Mouse (Mus musculus) embryo, embryonic 11.5 days (tissue): Measurements from ENCODE around the gene Picalm.
"Not testable (repeated sequence)": the region's sequence is repeated elsewhere in the genome, so short reads cannot be mapped to it uniquely, and the experiment has no call there.

Experiments used
- DNase-seq: peaks from one replicate; pipeline ENCODE4 v3.0.0-alpha.2; 2012; ENCODE audit warnings: low read depth, low spot score

Gene Picalm

GRCm38 (mm10) chr7:90210947-90211346, 80.9 kb downstream of the Picalm start:
- no peak for DNase-seq

DNA sequence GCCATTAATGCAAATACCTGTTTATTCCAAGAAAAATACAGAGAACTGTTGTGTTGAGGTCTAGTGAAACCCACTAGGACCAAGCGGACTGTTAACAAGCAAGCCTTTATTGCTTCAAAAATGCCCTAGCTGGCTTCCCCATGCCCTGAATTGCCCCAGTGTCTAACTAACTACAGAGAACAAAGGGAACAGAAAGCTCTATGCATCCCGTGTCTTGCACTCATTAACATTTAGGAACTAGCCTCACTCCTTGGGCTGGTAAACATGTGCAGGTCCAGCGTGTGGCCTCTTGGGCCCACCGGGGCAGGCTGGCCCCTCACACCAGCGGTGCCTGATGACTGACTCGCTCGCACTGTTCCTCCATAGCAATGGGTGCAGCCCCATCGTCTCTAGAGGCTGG, 86.5 kb downstream of the Picalm start:
- no peak for DNase-seq

GRCm38 (mm10) chr7:90218122-90218521, 88.1 kb downstream of the Picalm start:
- no peak for DNase-seq

- no peak for DNase-seq
Observed at GRCm38 (mm10) chr7:90221487-90221886, 91.5 kb downstream of the Picalm start.

DNA sequence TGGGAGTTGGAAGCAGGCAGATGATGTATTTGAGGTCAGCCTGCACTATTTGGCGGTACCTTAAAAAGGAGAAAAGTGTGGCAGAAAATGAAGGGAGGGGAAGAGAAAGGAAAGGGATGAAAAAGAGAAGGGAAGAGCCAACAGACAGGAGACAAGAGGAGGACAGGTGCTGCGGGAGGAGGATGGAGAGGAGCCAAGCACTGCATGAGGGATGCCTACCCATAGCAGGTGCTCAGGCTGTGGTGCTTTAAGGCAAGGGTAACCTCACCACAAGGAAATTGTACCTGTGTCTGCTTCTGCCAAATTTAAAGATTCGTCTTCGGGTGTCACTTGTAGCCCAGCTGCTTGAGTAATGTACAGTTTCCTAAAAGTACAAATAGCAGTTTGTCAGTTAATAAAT, 98.1 kb downstream of the Picalm start:
- DNase-seq = no peak

DNA sequence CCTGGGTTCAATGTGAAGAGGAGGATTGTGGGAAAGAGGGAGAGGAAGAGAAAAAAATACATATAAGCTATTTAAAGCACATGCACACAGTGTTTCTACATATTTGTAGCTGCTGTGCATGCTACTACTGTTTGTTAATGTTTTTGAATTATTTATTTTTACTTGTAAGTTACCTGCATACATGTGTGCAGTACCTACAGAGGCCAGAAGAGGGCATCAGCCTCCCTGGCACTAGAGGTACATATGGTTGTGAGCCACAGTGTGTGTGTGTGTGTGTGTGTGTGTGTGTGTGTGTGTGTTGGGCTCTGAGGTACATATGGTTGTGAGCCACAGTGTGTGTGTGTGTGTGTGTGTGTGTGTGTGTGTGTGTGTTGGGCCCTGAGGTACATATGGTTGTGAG, 98.9 kb downstream of the Picalm start:
- not testable (repeated sequence) for DNase-seq

- no peak for DNase-seq
Observed at GRCm38 (mm10) chr7:90231431-90231830, 101.4 kb downstream of the Picalm start.

GRCm38 (mm10) chr7:90233921-90234320, 103.9 kb downstream of the Picalm start:
- DNase-seq = no peak

- DNase-seq = no peak
Observed at GRCm38 (mm10) chr7:90236289-90236905, 106.4 kb downstream of the Picalm start.

DNA sequence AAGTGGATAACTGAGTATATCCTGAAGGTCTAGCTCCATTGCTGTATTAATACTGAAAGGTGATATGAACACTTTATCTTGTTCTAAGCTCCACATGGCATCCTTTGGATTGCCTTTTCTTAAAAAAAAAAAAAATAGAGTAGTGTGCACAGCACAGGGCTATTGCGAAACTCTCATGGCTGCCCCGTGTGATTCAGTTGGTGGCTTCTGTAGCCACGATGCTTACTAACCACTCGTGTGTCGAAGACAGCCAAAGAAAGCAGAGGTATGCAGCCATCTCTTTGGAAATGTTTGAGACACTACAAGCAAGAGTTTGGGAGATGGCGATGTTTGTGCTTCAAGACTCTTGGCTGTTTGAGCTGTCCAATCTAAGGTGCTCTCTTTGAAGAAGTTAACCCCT, 113.1 kb downstream of the Picalm start:
- DNase-seq = no peak

DNA sequence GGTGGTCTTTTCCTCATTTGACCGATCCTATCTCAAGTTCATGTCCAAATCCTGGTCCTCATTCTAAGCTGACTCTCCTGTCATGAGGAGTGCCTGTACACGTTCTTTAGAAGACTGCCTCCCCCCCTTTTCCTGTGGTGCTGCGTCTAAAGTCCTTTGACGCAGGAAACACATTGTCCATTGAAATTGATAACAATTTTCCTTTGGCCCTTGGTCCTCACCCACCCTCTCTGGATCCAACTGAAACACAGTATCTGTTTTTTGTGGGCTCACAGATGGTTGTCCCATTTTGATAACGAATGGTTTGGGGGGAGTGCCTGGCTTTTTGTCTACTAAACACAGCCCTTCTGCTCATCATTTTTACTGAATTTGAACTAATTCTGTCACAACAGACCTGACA, 113.6 kb downstream of the Picalm start:
- no peak for DNase-seq

GRCm38 (mm10) chr7:90252946-90253345, 122.9 kb downstream of the Picalm start:
- no peak for DNase-seq

DNA sequence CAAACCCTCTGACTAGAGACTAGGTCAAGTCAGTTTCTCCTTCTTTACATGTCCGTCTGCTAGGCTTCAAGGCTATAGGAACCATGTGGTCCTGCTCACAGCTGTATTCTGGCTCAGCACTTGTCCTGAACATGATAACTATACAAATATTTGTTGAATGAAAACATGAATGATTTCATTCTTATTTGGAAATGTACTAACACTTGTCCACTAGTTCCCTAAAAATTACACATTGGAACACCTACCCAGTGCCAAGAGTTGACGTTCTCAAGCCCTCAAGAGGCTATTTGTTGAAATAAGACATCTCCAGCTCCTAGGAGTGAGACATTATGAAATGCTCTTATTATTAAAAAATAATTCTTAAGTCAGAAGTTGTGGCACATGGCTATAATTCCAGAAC, 128.7 kb downstream of the Picalm start:
- DNase-seq = no peak

DNA sequence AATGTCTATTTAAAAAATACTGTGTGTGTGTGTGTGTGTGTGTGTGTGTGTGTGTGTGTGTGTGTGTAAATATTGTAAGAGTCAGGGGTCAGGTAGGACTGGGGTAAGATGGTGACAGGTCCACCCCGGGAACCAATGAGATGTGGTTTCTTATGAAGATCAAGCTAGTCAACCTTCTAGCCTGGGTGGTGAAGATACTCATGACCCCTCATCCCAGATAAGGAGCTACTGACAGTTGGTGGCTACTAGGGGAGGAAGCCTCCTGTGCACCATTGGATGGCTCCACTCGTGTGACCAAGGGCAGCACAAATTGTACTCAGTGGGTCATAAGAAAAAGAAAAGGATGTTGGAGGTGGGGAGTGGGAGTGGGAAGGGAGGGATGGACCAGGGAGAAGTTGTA, 129.9 kb downstream of the Picalm start:
- no peak for DNase-seq

DNA sequence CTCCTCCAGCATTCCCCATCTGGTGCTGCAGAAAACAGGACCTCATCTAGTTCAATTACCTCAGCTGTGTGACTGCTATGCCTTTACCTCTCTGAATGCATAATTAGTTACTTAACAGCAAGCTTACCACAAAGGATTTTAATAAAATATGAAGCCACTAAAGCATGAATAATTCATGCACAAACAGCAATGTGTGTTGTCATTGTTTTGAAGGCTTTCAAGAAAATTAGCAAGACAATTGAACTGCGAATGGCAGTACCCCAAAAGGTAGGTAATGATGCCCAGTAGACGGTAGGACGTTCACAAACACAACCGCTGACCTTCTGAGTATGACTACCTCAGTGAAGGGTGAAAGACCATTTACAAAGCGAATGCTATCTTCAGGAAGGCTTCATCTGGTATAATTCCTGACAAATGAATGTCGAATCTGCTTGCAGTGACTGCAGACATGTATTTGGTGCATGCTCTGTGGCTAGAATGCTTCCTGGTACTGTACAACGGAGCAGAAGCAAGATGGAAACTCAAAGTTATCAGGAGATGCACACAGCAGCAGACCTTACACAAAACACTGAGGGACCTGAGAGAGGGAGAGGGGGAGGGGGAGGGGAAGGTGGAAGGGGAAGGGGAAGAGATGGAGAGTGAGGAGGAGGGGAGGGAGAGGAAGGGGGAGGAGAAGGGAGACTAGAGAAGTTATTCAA, 132.0 kb downstream of the Picalm start:
- no peak for DNase-seq
